Mouse (Mus musculus) forebrain, postnatal 0 days (tissue): ENCODE data around the gene Ppm1g. TPM values are rescaled to one million over a fixed set of nuclear protein-coding genes. Genes with fewer than 3 reads are reported as not detected.
A peak's percentile ranks its signal among the peaks of the same experiment; 100 is the strongest.

Experiments used
- ATAC-seq: fragments of 200-750 bp; cut with Nextera tagmentation; 2 replicates; pipeline ENCODE4 v1.8.0; 2017; ENCODE audit warnings: mild to moderate bottlenecking, moderate library complexity
- DNase-seq: peaks from one replicate; pipeline ENCODE4 v3.0.0-alpha.2; 2015
- H3K27ac ChIP-seq: fragments of 300-500 bp; sonication (generic); 2 replicates; pipeline ENCODE4 v1.5.1; 2014; ENCODE audit warnings: low read depth, mild to moderate bottlenecking, antibody characterized with exemption, low read length, moderate library complexity, mixed read lengths
- H3K27me3 ChIP-seq: fragments of 300-500 bp; sonication (generic); 2 replicates; pipeline ENCODE4 v1.6.1; 2014; ENCODE audit warnings: mild to moderate bottlenecking, low read length, mixed read lengths; ENCODE audit not compliant: insufficient read depth
- H3K36me3 ChIP-seq: fragments of 300-500 bp; sonication (generic); 2 replicates; pipeline ENCODE4 v1.6.1; 2014; ENCODE audit warnings: mild to moderate bottlenecking, moderate library complexity; ENCODE audit not compliant: insufficient read depth
- H3K4me1 ChIP-seq: fragments of 300-500 bp; sonication (generic); 2 replicates; pipeline ENCODE4 v1.6.1; 2014; ENCODE audit warnings: antibody characterized with exemption; ENCODE audit not compliant: insufficient read depth
- H3K4me2 ChIP-seq: fragments of 300-500 bp; sonication (generic); 2 replicates; pipeline ENCODE4 v1.6.1; 2014; ENCODE audit warnings: low read depth, mild to moderate bottlenecking, moderate library complexity
- H3K4me3 ChIP-seq: fragments of 300-500 bp; sonication (generic); 2 replicates; pipeline ENCODE4 v1.5.1; 2014; ENCODE audit warnings: low read depth, low read length, mixed read lengths
- H3K9ac ChIP-seq: fragments of 300-500 bp; sonication (generic); 2 replicates; pipeline ENCODE4 v1.6.1; 2014; ENCODE audit warnings: mild to moderate bottlenecking
- H3K9me3 ChIP-seq: fragments of 300-500 bp; sonication (generic); 2 replicates; pipeline ENCODE4 v1.6.1; 2016; ENCODE audit warnings: low read length
- CTCF ChIP-seq: sonication (generic); IDR thresholded peaks from 2 replicates; pipeline ENCODE4 v1.5.1; 2016; ENCODE audit warnings: antibody characterized with exemption, control low read depth, low read depth
- WGBS: fragments of 180-500 bp; shearing (Covaris S2); extraction: QIAGEN DNeasy Blood & Tissue Kit; methylation state at CpG from one replicate; pipeline ENCODE4 v1.1.7; 2014; 5-methylcytosine and 5-hydroxymethylcytosine counted together
- polyA plus RNA-seq: library from polyadenylated mRNA; unstranded; fragments of >200 nt; fragmentation: Nextera tagmentation; extraction: Ambion mirVana; gene quantifications from 2 replicates; pipeline ENCODE4 v1.2.1, GENCODE M21; 2015
- total RNA-seq: library from RNA; depleted of rRNA; stranded (reverse); fragments of >200 nt; gene quantifications from 2 replicates; pipeline ENCODE4 v1.2.3, GENCODE M21; 2014

Gene Ppm1g
- total and polyA plus RNA-seq, 2 experiments from 2014 or later: 102 to 175 TPM

GRCm38 (mm10) chr5:31198170-31198569 is 22.3 kb downstream of the Ppm1g start:
- Histone ChIP-seq H3K9ac (no peak overlapping the region), H3K4me3 (no peak overlapping the region), H3K27ac (no peak overlapping the region), H3K9me3 (peaks cover 4% of the 10 kb centered on the region; the same call in 1 of the 2 replicates), H3K4me2 (no peak overlapping the region), H3K36me3 (peaks cover 67% of the 10 kb centered on the region), H3K27me3 (no peaks in the 10 kb centered on the region), H3K4me1 (peaks cover 10% of the 10 kb centered on the region; the same call in 1 of the 2 replicates)
- 85% methylated on average over 9 of the region's 9 CpGs for WGBS
- ATAC-seq: no peak
- TF ChIP-seq CTCF: no peak
- DNase-seq: no peak

- no peaks in the 10 kb centered on the region for H3K27me3 ChIP-seq
- no peak for TF ChIP-seq CTCF
- H3K4me3 ChIP-seq: no peak overlapping the region
- H3K27ac ChIP-seq: no peak overlapping the region
- peaks cover 62% of the 10 kb centered on the region for H3K36me3 ChIP-seq
- DNase-seq (no peak), ATAC-seq (no peak)
- WGBS: 91% methylated on average over 12 of the region's 12 CpGs
- peaks cover 4% of the 10 kb centered on the region; the same call in 1 of the 2 replicates for H3K9me3 ChIP-seq
- H3K9ac ChIP-seq: no peak overlapping the region
- no peak overlapping the region for H3K4me2 ChIP-seq
- peaks cover 12% of the 10 kb centered on the region for H3K4me1 ChIP-seq
These were observed 23.4 kb downstream of the Ppm1g start for GRCm38 (mm10) chr5:31197072-31197471.

GRCm38 (mm10) chr5:31196207-31196606 is 24.3 kb downstream of the Ppm1g start:
- no peak for DNase-seq
- no peak overlapping the region for H3K4me2 ChIP-seq
- H3K9ac ChIP-seq: no peak overlapping the region
- no peaks in the 10 kb centered on the region for H3K27me3 ChIP-seq
- ATAC-seq: no peak
- no peak overlapping the region for H3K4me3 ChIP-seq
- H3K4me1 ChIP-seq: peaks cover 14% of the 10 kb centered on the region
- H3K9me3 ChIP-seq: peaks cover 4% of the 10 kb centered on the region; the same call in 1 of the 2 replicates
- no peak for TF ChIP-seq CTCF
- peaks cover 62% of the 10 kb centered on the region for H3K36me3 ChIP-seq
- H3K27ac ChIP-seq: no peak overlapping the region
- WGBS: 92% methylated on average over 10 of the region's 10 CpGs

DNA sequence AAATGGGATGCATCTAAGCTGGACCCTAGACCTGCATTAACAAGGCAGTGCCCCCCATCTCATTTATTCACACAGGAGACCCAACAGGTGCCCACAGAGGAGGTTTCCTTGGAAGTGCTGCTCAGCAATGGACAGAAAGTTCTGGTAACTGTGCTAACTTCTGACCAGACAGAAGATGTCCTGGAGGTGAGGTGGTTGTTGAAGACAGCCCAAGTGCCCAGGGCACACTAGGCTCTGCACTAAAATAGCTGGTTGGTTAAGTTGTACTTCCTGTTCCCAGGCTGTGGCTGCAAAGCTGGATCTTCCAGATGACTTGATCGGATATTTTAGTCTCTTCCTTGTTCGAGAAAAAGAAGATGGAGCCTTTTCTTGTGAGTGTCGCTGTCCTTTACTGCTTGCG is 24.8 kb downstream of the Ppm1g start:
- Histone ChIP-seq H3K9ac (no peak overlapping the region), H3K4me3 (no peak overlapping the region), H3K4me1 (peaks cover 10% of the 10 kb centered on the region), H3K9me3 (peaks cover 4% of the 10 kb centered on the region; the same call in 1 of the 2 replicates), H3K4me2 (no peak overlapping the region), H3K27me3 (no peaks in the 10 kb centered on the region), H3K36me3 (peaks cover 66% of the 10 kb centered on the region), H3K27ac (no peak overlapping the region)
- DNase-seq (no peak), ATAC-seq (no peak)
- WGBS: 86% methylated on average over 4 of the region's 4 CpGs
- no peak for TF ChIP-seq CTCF

- Histone ChIP-seq H3K9ac (no peak overlapping the region), H3K9me3 (no peaks in the 10 kb centered on the region), H3K27ac (no peak overlapping the region), H3K4me1 (peaks cover 10% of the 10 kb centered on the region), H3K36me3 (peaks cover 66% of the 10 kb centered on the region), H3K4me3 (no peak overlapping the region), H3K4me2 (no peak overlapping the region), H3K27me3 (no peaks in the 10 kb centered on the region)
- 93% methylated on average over 16 of the region's 16 CpGs for WGBS
- ATAC-seq: no peak
- no peak for DNase-seq
- TF ChIP-seq CTCF: no peak
These were observed 25.7 kb downstream of the Ppm1g start for GRCm38 (mm10) chr5:31194486-31195485.

DNA sequence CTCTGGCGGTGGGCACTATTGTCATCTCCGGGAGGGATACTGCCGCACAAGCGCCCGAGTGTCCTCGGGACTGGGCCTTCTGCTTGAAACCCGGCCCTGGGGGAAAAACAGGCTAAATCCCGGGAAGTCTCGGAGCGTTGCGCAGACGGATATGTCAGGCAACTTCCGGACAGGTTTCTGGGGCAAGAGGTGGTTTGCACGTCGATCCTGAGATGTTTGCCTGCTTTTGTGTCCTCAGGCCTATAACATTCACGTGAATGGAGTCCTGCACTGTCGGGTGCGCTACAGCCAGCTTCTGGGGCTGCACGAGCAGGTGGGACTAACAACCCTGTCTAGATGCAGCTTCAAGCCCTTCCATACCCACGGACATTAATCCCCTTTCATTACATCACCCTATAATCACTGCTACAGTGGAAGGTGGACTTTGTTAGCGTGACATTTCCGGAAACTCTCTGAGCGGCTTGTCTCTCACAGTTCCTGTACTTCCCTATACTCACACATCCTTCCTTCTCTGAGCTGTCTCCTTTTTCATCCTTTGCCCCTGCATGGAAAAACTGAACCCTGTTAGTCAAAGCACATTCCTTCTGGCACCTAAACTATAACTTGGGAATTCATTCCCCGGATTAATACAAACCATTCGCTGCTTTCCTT is 26.7 kb downstream of the Ppm1g start:
- TF ChIP-seq CTCF: no peak
- H3K9me3 ChIP-seq: no peaks in the 10 kb centered on the region
- DNase-seq (no peak), ATAC-seq (no peak)
- H3K27ac ChIP-seq: peak overlapping the region; percentile 92
- H3K9ac ChIP-seq: peak overlapping the region; percentile 89
- 14% methylated on average over 25 of the region's 25 CpGs for WGBS
- peaks cover 63% of the 10 kb centered on the region for H3K36me3 ChIP-seq
- peak overlapping the region; percentile 86 for H3K4me3 ChIP-seq
- H3K27me3 ChIP-seq: no peaks in the 10 kb centered on the region
- peak overlapping the region; percentile 86 for H3K4me2 ChIP-seq
- peaks cover 10% of the 10 kb centered on the region for H3K4me1 ChIP-seq
